Mouse (Mus musculus) midbrain, embryonic 13.5 days (tissue): Measurements from ENCODE around the gene Spata31d1a. TPM values are rescaled to one million over a fixed set of nuclear protein-coding genes. Genes with fewer than 3 reads are reported as not detected.

ENCODE experiments used
- ATAC-seq: fragments of 200-750 bp; cut with Nextera tagmentation; 2 replicates; pipeline ENCODE4 v1.8.0; 2017; ENCODE audit warnings: mild to moderate bottlenecking, moderate TSS enrichment, moderate library complexity
- H3K27ac ChIP-seq: fragments of 300-500 bp; sonication (generic); 2 replicates; pipeline ENCODE4 v1.5.1; 2015; ENCODE audit warnings: inconsistent platforms, mild to moderate bottlenecking, moderate library complexity
- H3K27me3 ChIP-seq: fragments of 300-500 bp; sonication (generic); 2 replicates; pipeline ENCODE4 v1.6.1; 2015; ENCODE audit warnings: mild to moderate bottlenecking, inconsistent platforms
- H3K36me3 ChIP-seq: fragments of 300-500 bp; sonication (generic); 2 replicates; pipeline ENCODE4 v1.6.1; 2015; ENCODE audit warnings: mild to moderate bottlenecking, inconsistent platforms
- H3K4me1 ChIP-seq: fragments of 300-500 bp; sonication (generic); replicated peaks from 2 replicates; pipeline ENCODE4 v1.6.1; 2015; ENCODE audit warnings: inconsistent platforms
- H3K4me2 ChIP-seq: fragments of 300-500 bp; sonication (generic); replicated peaks from 2 replicates; pipeline ENCODE4 v1.6.1; 2015; ENCODE audit warnings: moderate library complexity, mild to moderate bottlenecking, inconsistent platforms
- H3K4me3 ChIP-seq: fragments of 300-500 bp; sonication (generic); replicated peaks from 2 replicates; pipeline ENCODE4 v1.5.1; 2015; ENCODE audit warnings: mild to moderate bottlenecking, inconsistent platforms
- H3K9ac ChIP-seq: fragments of 300-500 bp; sonication (generic); replicated peaks from 2 replicates; pipeline ENCODE4 v1.6.1; 2015; ENCODE audit warnings: mild to moderate bottlenecking, inconsistent platforms
- H3K9me3 ChIP-seq: fragments of 300-500 bp; sonication (generic); 2 replicates; pipeline ENCODE4 v1.6.1; 2016; ENCODE audit warnings: mild to moderate bottlenecking, inconsistent platforms
- WGBS: fragments of 180-500 bp; shearing (Covaris S2); methylation state at CpG from one replicate; pipeline ENCODE4 v1.1.7; 2015; 5-methylcytosine and 5-hydroxymethylcytosine counted together
- polyA plus RNA-seq: library from polyadenylated mRNA; unstranded; fragments of >200 nt; fragmentation: Nextera tagmentation; extraction: Ambion mirVana; gene quantifications from 2 replicates; pipeline ENCODE4 v1.2.1, GENCODE M21; 2015

Spata31d1a gene
- polyA plus RNA-seq, 1 experiment from 2014 or later = 0.07 TPM

GRCm38 (mm10) chr13:59675151-59676011, 34.7 kb downstream of the Spata31d1a start, which contains the start of gene Golm1:
Golm1 (minus strand) TSS chr13:59675811.
- WGBS = under 1% methylated on average over 60 of the region's 61 CpGs
- Histone ChIP-seq H3K4me1 (peaks cover 29% of the 10 kb centered on the region), H3K4me3 (peak within 1 kb of the TSS; percentile 70), H3K4me2 (peak within 1 kb of the TSS; percentile 75), H3K36me3 (no peaks in the 10 kb centered on the region), H3K27ac (peak within 1 kb of the TSS; percentile 90), H3K9ac (peak within 1 kb of the TSS; percentile 85), H3K9me3 (no peaks in the 10 kb centered on the region), H3K27me3 (no peaks in the 10 kb centered on the region)
- peak; percentile 88 for ATAC-seq

GRCm38 (mm10) chr13:59674761-59675150, 35.4 kb downstream of the Spata31d1a start:
- Histone ChIP-seq H3K9ac (peak overlapping the region; percentile 85), H3K27ac (peak overlapping the region; percentile 90), H3K27me3 (no peaks in the 10 kb centered on the region), H3K9me3 (no peaks in the 10 kb centered on the region), H3K36me3 (no peaks in the 10 kb centered on the region), H3K4me3 (peak overlapping the region; percentile 70), H3K4me2 (peak overlapping the region; percentile 75), H3K4me1 (peaks cover 33% of the 10 kb centered on the region)
- no peak for ATAC-seq
- under 1% methylated on average over 13 of the region's 13 CpGs for WGBS

GRCm38 (mm10) chr13:59674215-59674614, 35.9 kb downstream of the Spata31d1a start:
- Histone ChIP-seq H3K9ac (peak overlapping the region; percentile 85), H3K9me3 (no peaks in the 10 kb centered on the region), H3K4me2 (peak overlapping the region; percentile 75), H3K4me1 (peaks cover 33% of the 10 kb centered on the region), H3K36me3 (no peaks in the 10 kb centered on the region), H3K27me3 (no peaks in the 10 kb centered on the region), H3K4me3 (peak overlapping the region; percentile 70), H3K27ac (peak overlapping the region; percentile 90)
- ATAC-seq = 0 out of 2 replicates have a peak, but pooled peaks have one; percentile 32
- WGBS = 0% methylated on average over 3 of the region's 3 CpGs

GRCm38 (mm10) chr13:59673597-59673996, 36.5 kb downstream of the Spata31d1a start:
- H3K36me3 ChIP-seq = no peaks in the 10 kb centered on the region
- peak overlapping the region; percentile 90 for H3K27ac ChIP-seq
- peak overlapping the region; percentile 75 for H3K4me2 ChIP-seq
- H3K9me3 ChIP-seq = no peaks in the 10 kb centered on the region
- no peak for ATAC-seq
- H3K4me3 ChIP-seq = peak overlapping the region; percentile 70
- 13% methylated on average over 7 of the region's 7 CpGs for WGBS
- H3K9ac ChIP-seq = peak overlapping the region; percentile 85
- peaks cover 33% of the 10 kb centered on the region for H3K4me1 ChIP-seq
- H3K27me3 ChIP-seq = no peaks in the 10 kb centered on the region

- Histone ChIP-seq H3K4me1 (peaks cover 37% of the 10 kb centered on the region), H3K4me2 (peak overlapping the region; percentile 23; the same call in 1 of the 2 replicates), H3K27me3 (no peaks in the 10 kb centered on the region), H3K9ac (peak overlapping the region; percentile 10; the same call in 1 of the 2 replicates), H3K4me3 (no peak overlapping the region), H3K36me3 (0 out of 2 replicates have a peak, but pooled peaks cover under 1% of the 10 kb centered on the region), H3K9me3 (no peaks in the 10 kb centered on the region), H3K27ac (peak overlapping the region; percentile 65)
- ATAC-seq = no peak
- WGBS = 69% methylated on average over 6 of the region's 6 CpGs
Measured at GRCm38 (mm10) chr13:59672248-59672647, 37.9 kb downstream of the Spata31d1a start.

GRCm38 (mm10) chr13:59671521-59671920, 38.6 kb downstream of the Spata31d1a start:
- H3K4me2 ChIP-seq = peak overlapping the region; percentile 6; the same call in 1 of the 2 replicates
- ATAC-seq = no peak
- no peak overlapping the region for H3K9ac ChIP-seq
- H3K27ac ChIP-seq = 0 out of 2 replicates have a peak overlapping the region, but pooled peaks have one; percentile 8
- no peaks in the 10 kb centered on the region for H3K9me3 ChIP-seq
- H3K4me3 ChIP-seq = no peak overlapping the region
- H3K4me1 ChIP-seq = peaks cover 37% of the 10 kb centered on the region
- 0 out of 2 replicates have a peak, but pooled peaks cover 6% of the 10 kb centered on the region for H3K36me3 ChIP-seq
- H3K27me3 ChIP-seq = no peaks in the 10 kb centered on the region
- WGBS = 42% methylated on average over 2 of the region's 2 CpGs

- Histone ChIP-seq H3K9ac (no peak overlapping the region), H3K27me3 (no peaks in the 10 kb centered on the region), H3K4me2 (no peak overlapping the region), H3K36me3 (peaks cover 19% of the 10 kb centered on the region), H3K4me3 (no peak overlapping the region), H3K27ac (no peak overlapping the region), H3K4me1 (peaks cover 37% of the 10 kb centered on the region), H3K9me3 (no peaks in the 10 kb centered on the region)
- ATAC-seq = no peak
- 86% methylated on average over 10 of the region's 10 CpGs for WGBS
Measured at GRCm38 (mm10) chr13:59669946-59670345, 40.2 kb downstream of the Spata31d1a start.

- no peaks in the 10 kb centered on the region for H3K9me3 ChIP-seq
- H3K4me2 ChIP-seq = no peak overlapping the region
- H3K9ac ChIP-seq = no peak overlapping the region
- WGBS = 87% methylated on average over 11 of the region's 11 CpGs
- no peak overlapping the region for H3K27ac ChIP-seq
- H3K4me1 ChIP-seq = peaks cover 27% of the 10 kb centered on the region
- no peak overlapping the region for H3K4me3 ChIP-seq
- H3K36me3 ChIP-seq = peaks cover 33% of the 10 kb centered on the region
- no peaks in the 10 kb centered on the region for H3K27me3 ChIP-seq
- ATAC-seq = no peak
Measured at GRCm38 (mm10) chr13:59668501-59669093, 41.5 kb downstream of the Spata31d1a start.

- peaks cover 40% of the 10 kb centered on the region for H3K36me3 ChIP-seq
- no peak for ATAC-seq
- H3K9me3 ChIP-seq = no peaks in the 10 kb centered on the region
- no peak overlapping the region for H3K27ac ChIP-seq
- no peak overlapping the region for H3K4me3 ChIP-seq
- WGBS = 87% methylated on average over 5 of the region's 5 CpGs
- H3K27me3 ChIP-seq = no peaks in the 10 kb centered on the region
- no peak overlapping the region for H3K9ac ChIP-seq
- H3K4me1 ChIP-seq = peaks cover 21% of the 10 kb centered on the region
- no peak overlapping the region for H3K4me2 ChIP-seq
Measured at GRCm38 (mm10) chr13:59667763-59668162, 42.4 kb downstream of the Spata31d1a start.

- H3K4me3 ChIP-seq = no peak overlapping the region
- 93% methylated on average over 19 of the region's 19 CpGs for WGBS
- no peaks in the 10 kb centered on the region for H3K27me3 ChIP-seq
- no peaks in the 10 kb centered on the region for H3K9me3 ChIP-seq
- H3K4me1 ChIP-seq = peaks cover 3% of the 10 kb centered on the region; the same call in 1 of the 2 replicates
- H3K36me3 ChIP-seq = peaks cover 71% of the 10 kb centered on the region
- ATAC-seq = no peak
- no peak overlapping the region for H3K27ac ChIP-seq
- no peak overlapping the region for H3K9ac ChIP-seq
- no peak overlapping the region for H3K4me2 ChIP-seq
Measured at GRCm38 (mm10) chr13:59663939-59664712, 46.0 kb downstream of the Spata31d1a start.

- H3K4me3 ChIP-seq = no peak overlapping the region
Measured at GRCm38 (mm10) chr13:59661966-59662365, 48.2 kb downstream of the Spata31d1a start.

More at GRCm38 (mm10) chr13:59661966-59662365, 48.2 kb downstream of the Spata31d1a start:
- no peaks in the 10 kb centered on the region for H3K27me3 ChIP-seq
- peaks cover 10% of the 10 kb centered on the region for H3K4me1 ChIP-seq
- peaks cover 84% of the 10 kb centered on the region for H3K36me3 ChIP-seq
- H3K9ac ChIP-seq = no peak overlapping the region
- H3K27ac ChIP-seq = no peak overlapping the region
- no peak for ATAC-seq
- 0 out of 2 replicates have a peak, but pooled peaks cover 4% of the 10 kb centered on the region for H3K9me3 ChIP-seq
- 97% methylated on average over 12 of the region's 12 CpGs for WGBS
- no peak overlapping the region for H3K4me2 ChIP-seq
